Mouse (Mus musculus) T-cell, adult 2 months (primary cell): ENCODE results near the gene Gm20481.
A peak's percentile ranks its signal among the peaks of the same experiment; 100 is the strongest.
"Not testable (repeated sequence)": the region's sequence is repeated elsewhere in the genome, so short reads cannot be mapped to it uniquely, and the experiment has no call there.

Experiments used
- DNase-seq: peaks from one replicate; pipeline ENCODE4 v3.0.0; 2022; ENCODE audit warnings: low spot score

Gm20481 gene

GRCm38 (mm10) chr17:34975581-34976492 lies 6.1 kb downstream of the Gm20481 start:
- no peak for DNase-seq

GRCm38 (mm10) chr17:34977000-34977399 lies 7.3 kb downstream of the Gm20481 start:
- no peak for DNase-seq

GRCm38 (mm10) chr17:34978239-34978638 lies 8.5 kb downstream of the Gm20481 start:
- DNase-seq: no peak

GRCm38 (mm10) chr17:34979631-34980030 lies 9.9 kb downstream of the Gm20481 start:
- no peak for DNase-seq

GRCm38 (mm10) chr17:34980655-34981054 lies 10.9 kb downstream of the Gm20481 start:
- DNase-seq: peak; percentile 67

- DNase-seq: peak; percentile 94
Observed at GRCm38 (mm10) chr17:34981690-34982180, 12.0 kb downstream of the Gm20481 start, which contains the start of gene Lsm2. Gene Lsm2 (plus strand): TSS chr17:34981862.

- DNase-seq: no peak
Observed at GRCm38 (mm10) chr17:34982328-34982727, 12.6 kb downstream of the Gm20481 start.

GRCm38 (mm10) chr17:34984218-34984617 lies 14.5 kb downstream of the Gm20481 start:
- peak; percentile 42 for DNase-seq

GRCm38 (mm10) chr17:34994751-34995150 lies 25.0 kb downstream of the Gm20481 start:
- no peak for DNase-seq

- DNase-seq: not testable (repeated sequence)
Observed at GRCm38 (mm10) chr17:34995192-34995591, 25.5 kb downstream of the Gm20481 start.

- not testable (repeated sequence) for DNase-seq
Observed at GRCm38 (mm10) chr17:34995927-34996326, 26.2 kb downstream of the Gm20481 start.

- DNase-seq: no peak
Observed at GRCm38 (mm10) chr17:34996411-34997141, 26.9 kb downstream of the Gm20481 start.

GRCm38 (mm10) chr17:34997142-34997483 lies 27.4 kb downstream of the Gm20481 start:
- no peak for DNase-seq

- DNase-seq: no peak
Observed at GRCm38 (mm10) chr17:34998526-34999430, 29.1 kb downstream of the Gm20481 start.

- DNase-seq: peak; percentile 50
Observed at GRCm38 (mm10) chr17:34999871-35000716, 30.4 kb downstream of the Gm20481 start.

- DNase-seq: peak; percentile 81
Observed at GRCm38 (mm10) chr17:35000717-35001451, 31.2 kb downstream of the Gm20481 start, which contains the start of gene Vars. Gene Vars (plus strand): TSS chr17:35000987.

GRCm38 (mm10) chr17:35001452-35002152 lies 31.9 kb downstream of the Gm20481 start:
- peak; percentile 54 for DNase-seq

GRCm38 (mm10) chr17:35002153-35002865 lies 32.6 kb downstream of the Gm20481 start:
- DNase-seq: no peak
